Mouse (Mus musculus) bone marrow macrophage, adult 2 months (primary cell): Measurements from ENCODE around the gene Ddx42.
"Not testable (repeated sequence)": the region's sequence is repeated elsewhere in the genome, so short reads cannot be mapped to it uniquely, and the experiment has no call there.

ENCODE experiments used
- CTCF ChIP-seq: IDR thresholded peaks from 2 replicates; pipeline ENCODE4 v1.5.1; 2012; ENCODE audit warnings: low read depth, mild to moderate bottlenecking, low read length, moderate library complexity
- POLR2A ChIP-seq: IDR thresholded peaks from 2 replicates; pipeline ENCODE4 v1.6.1; 2012; ENCODE audit warnings: mild to moderate bottlenecking, low read depth, low read length, borderline replicate concordance

GRCm38 (mm10) chr11:106233978-106234377 is 17.3 kb downstream of the Ddx42 start:
- TF ChIP-seq POLR2A, CTCF: not testable (repeated sequence)
